Mouse (Mus musculus): ENCODE measurements around the gene 4931428F04Rik.
"Not testable (repeated sequence)": the region's sequence is repeated elsewhere in the genome, so short reads cannot be mapped to it uniquely, and the experiment has no call there.

The 4931428F04Rik gene

GRCm38 (mm10) chr8:105261326-105261980, 28.2 kb downstream of the 4931428F04Rik start:
- DNase-seq (ENCODE audit: low read depth, low spot score) = no peak

GRCm38 (mm10) chr8:105260371-105261099, 29.1 kb downstream of the 4931428F04Rik start:
- no peak for DNase-seq (ENCODE audit: low read depth, low spot score)

GRCm38 (mm10) chr8:105259721-105260320, 29.8 kb downstream of the 4931428F04Rik start:
- DNase-seq (ENCODE audit: low read depth, low spot score) = peak; percentile 70

- DNase-seq (ENCODE audit: low read depth, low spot score) = no peak
Measured at GRCm38 (mm10) chr8:105258911-105259720, 30.5 kb downstream of the 4931428F04Rik start.

GRCm38 (mm10) chr8:105257318-105258114, 32.1 kb downstream of the 4931428F04Rik start:
- no peak for DNase-seq (ENCODE audit: low read depth, low spot score)

- DNase-seq (ENCODE audit: low read depth, low spot score) = no peak
Measured at GRCm38 (mm10) chr8:105254966-105255350, 34.7 kb downstream of the 4931428F04Rik start, which contains the start of gene B3gnt9. TSS of gene B3gnt9 (minus strand) at chr8:105255153.

GRCm38 (mm10) chr8:105254152-105254965, 35.3 kb downstream of the 4931428F04Rik start:
- peak; percentile 76 for DNase-seq (ENCODE audit: low read depth, low spot score)

GRCm38 (mm10) chr8:105253766-105254151, 35.9 kb downstream of the 4931428F04Rik start:
- DNase-seq (ENCODE audit: low read depth, low spot score) = no peak

GRCm38 (mm10) chr8:105252680-105253537, 36.8 kb downstream of the 4931428F04Rik start:
- DNase-seq (ENCODE audit: low read depth, low spot score) = no peak

GRCm38 (mm10) chr8:105251954-105252353, 37.7 kb downstream of the 4931428F04Rik start:
- DNase-seq (ENCODE audit: low read depth, low spot score) = no peak

- no peak for DNase-seq (ENCODE audit: low read depth, low spot score)
Measured at GRCm38 (mm10) chr8:105241016-105241415, 48.6 kb downstream of the 4931428F04Rik start.

GRCm38 (mm10) chr8:105237442-105238142, 52.1 kb downstream of the 4931428F04Rik start:
- no peak for DNase-seq (ENCODE audit: low read depth, low spot score)

GRCm38 (mm10) chr8:105235206-105235605, 54.5 kb downstream of the 4931428F04Rik start:
- no peak for DNase-seq (ENCODE audit: low read depth, low spot score)

- DNase-seq (ENCODE audit: low read depth, low spot score) = no peak
Measured at GRCm38 (mm10) chr8:105233126-105233935, 56.3 kb downstream of the 4931428F04Rik start.

GRCm38 (mm10) chr8:105232321-105232693, 57.4 kb downstream of the 4931428F04Rik start:
- DNase-seq (ENCODE audit: low read depth, low spot score) = not testable (repeated sequence)

GRCm38 (mm10) chr8:105231503-105232320, 58.0 kb downstream of the 4931428F04Rik start:
- no peak for DNase-seq (ENCODE audit: low read depth, low spot score)

All from retina, postnatal 7 days (tissue).